Mouse (Mus musculus) monocyte, adult 5-6 weeks (primary cell): ENCODE results near the gene Kxd1. TPM values are rescaled to one million over a fixed set of nuclear protein-coding genes. Genes with fewer than 3 reads are reported as not detected.

Experiments used
- ATAC-seq: fragments of 153-309, 156-312 bp; replicated peaks from 2 replicates; pipeline ENCODE4 v1.8.0; 2017; ENCODE audit warnings: mild to moderate bottlenecking; ENCODE audit not compliant: low TSS enrichment, insufficient number of reproducible peaks, severe bottlenecking, poor library complexity, low FRiP score
- total RNA-seq: library from RNA; stranded (forward); fragments of 200-1000, 200-491, 200-594 nt; gene quantifications from 3 replicates; pipeline ENCODE4 v1.2.3, GENCODE M21; 2017

Gene Kxd1
- total RNA-seq, 1 experiment from 2014 or later = 67.0 TPM

DNA sequence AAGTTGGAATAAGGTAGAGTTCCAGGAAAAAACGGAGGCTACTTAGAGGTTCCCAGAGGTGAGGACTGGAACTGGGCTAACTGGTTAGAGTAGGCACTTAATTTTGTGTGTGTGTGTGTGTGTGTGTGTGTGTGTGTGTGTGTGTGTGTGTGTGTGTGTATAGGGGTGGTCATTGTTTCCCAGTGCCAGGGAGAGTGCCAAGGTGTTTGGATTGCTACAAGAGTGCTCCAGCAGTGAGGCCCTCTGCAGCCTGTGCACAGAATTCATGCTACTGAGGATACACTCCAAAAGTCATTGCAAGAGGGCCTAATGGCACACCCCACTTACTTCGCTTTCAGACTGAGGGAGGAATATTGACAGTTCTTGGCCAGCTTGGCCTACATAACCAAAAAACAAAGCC lies 44.8 kb downstream of the Kxd1 start:
- ATAC-seq = no peak

DNA sequence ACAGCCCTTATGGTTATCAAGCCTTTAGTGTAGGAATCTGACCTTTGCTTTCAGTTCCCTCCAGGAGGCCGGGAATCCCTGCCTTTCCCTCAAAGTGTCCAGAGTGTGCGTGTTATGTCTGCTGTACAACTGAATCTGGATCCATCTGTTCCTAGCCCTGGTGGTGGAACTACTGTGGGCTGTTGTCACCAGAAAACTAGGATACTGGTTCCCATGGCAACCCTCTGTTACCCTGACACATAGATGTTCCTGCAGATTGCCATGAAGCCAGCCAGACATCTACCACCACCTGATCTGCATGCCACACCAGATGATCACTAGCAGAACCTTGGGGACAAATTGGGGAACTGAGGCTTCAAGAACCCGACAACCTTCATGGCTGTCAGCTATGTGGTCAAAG lies 45.8 kb downstream of the Kxd1 start:
- ATAC-seq = no peak

DNA sequence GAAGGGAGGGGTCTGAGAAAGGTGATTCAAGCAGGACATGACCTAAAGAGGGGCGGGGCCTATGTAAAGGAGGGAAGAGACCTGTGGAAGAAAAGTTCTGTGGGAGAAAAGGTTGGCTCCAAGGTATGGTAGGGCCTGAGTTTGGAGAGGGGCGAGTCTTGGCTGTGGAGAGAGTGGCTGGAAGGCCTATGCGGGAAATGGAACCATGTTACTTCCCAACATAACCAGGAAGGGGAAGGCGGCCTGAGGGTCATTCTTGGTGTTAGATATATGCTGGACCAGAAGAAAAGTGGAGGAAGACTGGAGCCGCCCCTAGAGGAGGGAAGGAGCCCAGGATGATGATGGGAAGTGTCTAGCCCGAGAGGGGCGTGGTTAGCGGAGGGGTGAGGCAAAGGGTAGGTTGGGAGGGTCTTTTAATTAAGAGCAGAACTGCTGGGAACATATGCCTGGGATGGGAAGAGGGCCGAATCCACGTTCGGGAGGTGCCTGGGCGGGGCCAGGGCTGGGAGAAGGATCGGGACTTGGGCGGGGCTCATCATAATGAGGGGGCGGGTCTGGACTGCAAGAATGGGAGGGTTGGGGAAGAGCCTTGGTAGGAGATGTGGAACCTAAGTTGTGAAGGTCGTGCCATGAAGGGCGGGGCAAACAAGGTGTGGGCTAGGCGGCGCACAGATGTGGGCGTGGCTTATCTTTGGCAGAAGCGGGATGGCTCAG lies 50.3 kb downstream of the Kxd1 start:
- ATAC-seq = no peak

DNA sequence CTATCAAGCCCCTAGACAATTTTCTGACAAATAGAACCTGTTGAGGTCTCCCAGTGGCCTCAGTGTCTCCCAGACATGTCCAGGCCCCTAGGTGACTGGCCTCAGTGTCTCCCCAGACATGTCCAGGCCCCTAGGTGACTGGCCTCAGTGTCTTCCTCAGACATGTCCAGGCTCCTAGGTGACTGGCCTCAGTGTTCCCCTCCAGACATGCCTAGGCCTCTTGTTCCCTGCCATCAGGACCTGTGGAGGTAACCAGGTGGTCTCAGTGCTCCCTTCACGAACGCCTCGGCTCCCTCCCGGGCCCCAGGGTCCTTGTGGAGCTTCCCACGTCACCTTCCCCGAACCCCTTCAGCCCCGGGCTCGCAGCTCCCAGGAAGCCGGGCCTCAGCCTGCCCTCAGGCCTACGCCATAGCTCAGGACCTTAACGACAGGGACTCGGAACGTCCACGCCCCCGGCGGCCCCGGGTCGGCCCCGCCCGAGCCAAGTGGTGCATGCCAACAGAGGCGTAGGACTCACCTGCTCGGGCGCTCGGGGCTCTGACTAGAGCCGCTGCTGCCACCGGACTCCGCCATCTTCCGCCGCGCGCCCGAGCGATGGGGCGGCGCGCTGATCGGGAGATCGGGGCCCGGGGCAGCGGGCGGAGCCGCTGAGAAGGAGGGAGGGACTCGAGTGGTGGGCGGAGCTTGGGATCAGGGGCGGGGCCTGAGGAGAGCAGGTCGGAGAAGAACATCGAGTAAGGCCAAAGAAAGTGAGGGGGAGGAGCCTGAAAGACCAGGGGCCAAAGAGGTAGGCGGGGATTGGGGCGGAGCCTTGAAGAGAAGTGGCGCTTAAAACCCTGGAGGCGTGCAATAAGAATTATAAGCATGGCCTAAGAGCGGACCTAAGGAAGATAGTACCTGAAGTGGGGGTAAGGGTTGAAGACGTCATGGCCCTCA lies 51.2 kb downstream of the Kxd1 start, which contains the start of gene Klhl26:
Gene Klhl26 (minus strand): TSS at position 636 of the 936 bp plus-strand sequence.
- peak; percentile 97 for ATAC-seq

DNA sequence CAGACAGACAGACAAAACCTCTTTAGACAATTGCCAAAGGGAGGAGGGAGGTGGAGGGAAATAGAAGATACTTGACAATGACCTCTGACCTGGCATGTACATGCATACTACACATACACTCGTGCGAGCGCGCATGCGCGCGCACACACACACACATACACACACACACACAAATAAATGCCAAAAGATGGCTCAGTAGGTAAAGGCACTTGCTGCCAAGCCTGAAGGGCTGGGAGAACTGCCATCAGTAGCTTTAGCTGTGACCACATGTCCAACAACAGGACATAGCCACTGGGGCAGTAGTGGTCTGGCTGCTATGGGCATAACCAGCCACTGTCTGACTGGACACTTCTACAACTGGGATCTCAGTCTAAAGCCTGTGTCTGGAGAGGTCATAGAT lies 55.9 kb downstream of the Kxd1 start:
- no peak for ATAC-seq

DNA sequence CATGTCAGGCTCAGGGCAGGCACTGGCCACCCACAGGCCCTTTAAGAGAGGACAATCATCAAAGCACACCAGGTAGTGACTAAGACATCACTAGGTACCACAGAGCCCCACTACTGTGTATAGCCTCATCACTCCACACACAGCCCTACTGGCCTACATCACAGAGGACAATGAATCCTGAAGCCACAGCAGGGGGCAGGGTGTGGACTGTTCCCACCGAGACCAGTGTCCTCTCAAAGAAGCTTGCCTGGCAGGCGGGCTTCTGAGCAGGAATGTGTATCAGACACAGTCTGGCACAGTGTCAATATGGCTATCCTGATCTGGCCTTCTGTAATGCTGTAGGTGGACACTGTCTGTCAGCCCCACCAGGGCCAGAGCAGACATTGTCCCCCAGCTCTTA lies 57.8 kb downstream of the Kxd1 start:
- no peak for ATAC-seq

DNA sequence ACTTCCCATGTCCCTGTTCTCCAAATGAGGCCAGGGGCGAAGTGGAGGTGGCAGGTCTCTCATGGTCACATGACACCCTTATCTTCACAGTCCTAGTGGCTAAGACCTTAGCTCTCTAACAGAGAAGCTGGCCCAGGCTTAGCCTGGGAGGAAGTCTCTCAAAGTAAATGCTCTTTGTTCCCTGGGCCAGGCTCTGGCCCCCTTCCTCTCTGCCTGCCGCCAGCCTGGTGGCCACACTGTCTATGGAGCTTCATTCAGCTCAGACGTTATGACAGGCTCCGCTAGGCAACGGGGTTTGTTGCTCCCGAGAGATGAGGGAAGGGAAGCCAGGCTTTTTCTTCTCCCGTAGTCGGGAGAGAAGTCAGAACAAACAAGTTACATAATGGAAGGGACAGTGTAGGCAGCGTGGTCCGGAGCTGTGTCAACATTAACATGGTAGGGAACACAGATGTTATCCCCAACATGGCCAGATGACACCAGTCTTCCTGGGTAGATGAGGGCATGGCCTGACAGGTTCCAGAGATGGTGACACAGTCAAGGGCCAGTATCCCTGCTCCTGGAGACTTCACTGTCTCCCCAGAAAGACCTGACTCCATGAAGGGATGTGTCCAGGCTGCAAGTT lies 58.4 kb downstream of the Kxd1 start:
- ATAC-seq = no peak

DNA sequence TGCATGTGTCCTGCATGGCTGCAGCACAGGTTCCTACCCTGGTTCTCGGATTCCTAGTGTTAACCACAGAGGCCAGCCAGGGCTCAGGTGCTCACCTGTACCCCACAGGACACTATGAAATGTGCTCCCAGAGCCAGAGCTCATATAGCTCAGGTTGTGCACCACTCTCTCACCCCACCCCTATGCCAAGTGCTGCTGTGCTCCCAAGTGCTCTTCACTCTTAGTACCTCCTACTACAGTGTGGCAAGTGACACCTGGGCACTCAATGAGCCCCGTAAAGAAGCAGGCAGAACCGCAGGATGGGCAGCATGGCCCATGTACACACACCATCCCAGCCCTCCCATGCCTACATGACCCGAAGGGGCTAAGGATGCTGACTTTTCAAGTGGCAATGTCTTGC lies 59.0 kb downstream of the Kxd1 start:
- no peak for ATAC-seq

DNA sequence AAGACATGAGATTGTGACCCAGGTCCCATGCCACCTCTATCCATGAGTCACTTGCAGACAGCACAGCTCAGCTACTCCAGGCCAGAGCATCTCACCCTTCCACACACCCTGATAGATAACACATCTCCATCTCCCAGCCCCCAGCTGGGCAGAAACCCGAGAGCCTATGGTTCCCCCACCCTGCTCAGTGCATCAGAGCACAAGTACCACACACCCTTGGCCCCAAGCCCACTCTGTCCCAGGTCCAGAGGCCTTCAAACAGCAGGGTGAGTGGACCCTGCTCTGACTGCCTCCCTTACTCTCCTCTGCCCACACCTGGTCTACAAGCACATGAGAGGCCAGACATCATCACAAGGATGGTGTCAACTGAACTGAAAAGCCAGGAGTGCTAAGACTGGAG lies 59.8 kb downstream of the Kxd1 start:
- ATAC-seq = no peak

DNA sequence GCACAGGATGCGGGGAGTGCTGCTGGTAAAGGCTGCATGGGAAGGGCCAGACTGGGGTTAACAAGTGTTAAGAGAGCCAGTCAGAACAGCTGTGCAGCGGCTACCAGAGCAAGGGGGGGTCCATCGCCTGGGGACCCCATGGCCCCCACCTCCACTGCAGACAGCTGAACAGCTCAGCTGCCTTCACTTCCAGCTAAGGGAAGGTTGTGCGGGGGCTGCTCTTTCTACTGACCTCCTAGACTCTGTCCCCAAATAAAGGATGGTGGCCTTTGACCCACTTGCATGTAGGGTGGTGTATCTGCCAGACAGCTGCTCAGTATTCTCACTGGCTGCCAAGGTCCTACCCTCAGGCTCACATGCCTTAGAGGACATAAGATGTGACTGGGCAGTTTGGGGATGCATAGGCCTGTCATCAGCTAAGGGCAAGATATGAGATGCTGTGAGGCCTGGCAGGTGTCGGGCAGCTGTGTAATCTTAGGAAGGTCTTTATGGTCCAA lies 60.5 kb downstream of the Kxd1 start:
- ATAC-seq = no peak

DNA sequence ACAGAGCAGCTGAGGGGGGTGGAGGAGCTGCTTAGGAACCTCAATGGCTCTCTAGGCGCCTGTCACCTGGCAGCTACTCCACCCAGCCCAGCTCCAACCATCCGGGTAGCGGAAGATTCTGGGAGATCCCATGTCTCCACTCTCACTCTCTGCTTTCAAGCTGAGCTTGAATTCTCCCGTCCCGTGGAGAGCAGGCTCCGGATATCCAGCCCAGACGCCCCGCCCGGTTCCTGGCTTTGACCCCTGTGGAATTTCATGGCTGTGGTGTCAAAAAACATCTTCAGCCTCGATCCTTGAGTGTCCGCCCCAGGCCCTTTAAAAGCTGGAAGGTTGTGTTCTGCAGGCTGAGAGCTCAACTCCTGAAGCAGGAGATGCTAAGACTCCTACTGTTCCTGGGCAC lies 61.0 kb downstream of the Kxd1 start:
- ATAC-seq = no peak

DNA sequence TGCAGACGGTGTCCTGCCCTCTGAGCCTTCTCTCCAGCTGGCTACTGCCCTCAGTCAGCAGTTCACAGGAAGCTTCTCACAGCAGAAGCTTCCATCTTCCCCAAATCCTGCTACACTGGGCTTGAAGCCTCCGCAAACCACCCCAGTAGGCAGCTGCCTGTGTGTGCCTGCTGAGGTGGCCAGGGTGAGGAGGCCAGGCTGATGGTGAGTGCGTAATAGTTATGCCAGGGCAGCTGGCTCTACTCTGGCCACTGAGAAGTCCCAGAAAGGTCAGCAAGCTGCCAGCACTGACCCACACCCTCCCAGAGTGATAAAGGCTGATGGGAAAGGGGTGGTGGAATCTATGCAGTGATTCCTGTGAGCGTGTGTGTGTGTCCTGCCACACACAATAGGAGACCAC lies 61.5 kb downstream of the Kxd1 start:
- no peak for ATAC-seq

DNA sequence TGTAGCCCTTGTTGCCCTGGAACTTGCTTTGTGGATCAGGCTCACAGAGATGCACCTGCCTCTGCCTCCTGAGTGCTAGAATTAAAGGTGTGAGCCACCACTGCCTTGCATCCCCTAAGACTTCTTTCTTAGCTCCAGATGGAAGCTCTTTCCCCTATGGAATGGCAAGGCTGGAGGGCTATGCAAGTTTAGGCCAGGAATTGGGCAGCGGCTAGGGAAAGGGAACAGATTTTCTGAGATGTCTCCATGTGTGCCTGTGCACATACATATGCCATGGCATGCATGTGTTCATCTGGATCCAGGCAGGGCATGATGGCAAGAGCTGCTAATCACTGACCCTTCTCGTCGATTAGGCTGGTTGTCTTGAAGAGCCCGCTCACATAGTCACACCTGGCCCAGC lies 62.1 kb downstream of the Kxd1 start:
- no peak for ATAC-seq

DNA sequence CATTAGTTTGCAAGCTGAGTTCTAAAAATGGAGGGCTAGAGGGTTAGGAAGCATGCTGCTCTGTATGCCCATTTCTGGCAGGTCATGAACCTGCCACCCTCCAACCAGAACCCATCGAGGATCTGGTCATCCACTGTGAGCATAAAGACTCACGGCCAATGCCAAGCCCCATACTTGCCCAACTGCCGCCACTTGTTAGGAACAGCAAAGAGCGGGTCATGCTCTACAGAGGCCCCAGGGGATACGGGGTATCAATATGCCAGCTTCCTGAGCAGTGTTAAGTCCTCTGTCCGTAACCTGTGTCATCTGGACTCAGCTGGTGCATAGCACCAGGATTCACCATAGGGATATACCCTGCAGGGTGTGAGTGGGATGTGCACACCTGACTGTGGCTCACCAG lies 63.6 kb downstream of the Kxd1 start:
- ATAC-seq = no peak

DNA sequence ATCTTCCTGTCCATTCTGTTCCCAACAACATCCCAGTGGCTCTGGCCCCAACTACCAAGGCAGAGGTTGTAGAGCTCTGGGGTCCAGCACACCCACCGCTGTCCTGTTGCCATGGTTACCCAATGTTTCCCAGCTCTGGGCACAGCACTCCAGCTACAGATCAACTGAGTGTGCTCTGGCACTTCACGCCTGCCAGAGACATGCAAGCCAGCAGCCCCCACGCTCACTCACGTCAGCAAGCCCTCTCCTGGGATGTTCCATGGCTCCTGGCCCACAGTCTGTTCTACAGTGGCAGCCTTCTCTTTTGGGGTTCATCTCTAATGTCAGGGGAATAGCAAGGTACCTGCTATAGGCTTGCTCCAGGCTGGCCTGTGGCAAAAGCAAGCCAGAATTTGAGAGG lies 64.5 kb downstream of the Kxd1 start:
- no peak for ATAC-seq

DNA sequence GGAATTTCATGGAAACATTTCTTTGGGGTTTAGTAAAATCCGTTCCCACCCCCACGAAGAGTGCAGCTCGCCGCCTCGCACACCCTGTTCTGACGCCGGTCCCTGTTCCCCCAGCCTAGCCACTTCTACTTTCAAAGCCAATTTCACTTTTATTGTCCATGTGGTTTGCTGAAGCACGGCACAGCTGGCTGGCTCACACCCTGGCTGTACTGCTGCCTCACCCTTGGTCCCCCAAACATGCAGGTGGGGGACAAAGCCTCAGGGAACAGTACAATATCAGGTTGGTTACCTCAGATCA lies 65.3 kb downstream of the Kxd1 start:
- no peak for ATAC-seq

DNA sequence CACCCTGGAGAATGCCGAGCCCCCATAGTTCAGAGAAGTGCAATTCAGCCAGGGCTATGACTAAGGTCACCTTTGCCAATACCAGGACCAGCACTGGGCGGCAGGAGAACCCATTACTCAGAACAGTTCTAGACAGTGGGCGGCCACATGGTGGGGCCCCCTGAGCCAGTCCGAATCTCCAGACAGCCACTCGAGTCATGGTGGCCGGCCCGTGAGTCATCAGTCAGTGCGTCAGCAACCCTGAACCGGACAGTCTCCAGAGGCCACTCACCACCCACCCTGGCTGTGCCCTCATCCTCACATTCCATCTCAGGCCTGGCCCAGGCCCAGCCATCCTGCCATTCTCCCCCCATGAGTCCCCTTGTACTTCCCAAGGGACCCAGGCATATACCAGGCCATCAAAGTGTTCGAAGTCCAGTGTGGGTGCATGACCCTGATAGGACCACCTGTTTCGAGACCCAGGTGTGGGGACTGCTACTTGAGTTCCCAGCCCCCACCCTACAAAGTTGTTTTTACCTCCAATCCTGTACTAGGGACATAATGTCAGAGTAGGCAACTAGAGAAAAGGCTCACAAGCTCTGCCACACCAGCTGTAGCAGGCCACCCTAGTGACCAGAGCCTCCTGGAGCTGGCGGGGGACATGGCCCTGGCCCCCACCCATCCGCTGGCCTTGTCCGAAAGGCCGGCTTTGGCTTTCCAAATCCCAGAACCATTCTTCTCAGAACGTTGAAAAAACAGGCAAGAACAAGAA lies 65.8 kb downstream of the Kxd1 start:
- ATAC-seq = no peak

DNA sequence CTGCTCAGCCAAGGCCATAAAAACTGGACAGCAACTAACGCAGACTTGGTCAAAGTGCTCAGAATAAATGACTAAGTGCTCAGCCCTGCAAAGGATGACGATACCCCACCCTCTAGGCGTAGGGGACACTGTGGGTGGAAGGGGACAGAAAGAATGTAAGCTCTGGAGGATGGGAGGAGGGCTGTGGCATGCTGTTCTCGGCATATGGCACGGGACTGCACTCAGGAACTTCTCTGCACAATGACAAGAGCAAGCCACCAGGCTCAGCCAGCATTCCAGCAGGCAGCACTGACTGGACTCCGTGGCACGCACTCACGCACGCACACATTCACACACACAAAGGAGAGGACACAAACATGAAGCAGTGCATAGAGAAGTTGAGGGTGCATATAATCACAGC lies 67.2 kb downstream of the Kxd1 start:
- no peak for ATAC-seq

DNA sequence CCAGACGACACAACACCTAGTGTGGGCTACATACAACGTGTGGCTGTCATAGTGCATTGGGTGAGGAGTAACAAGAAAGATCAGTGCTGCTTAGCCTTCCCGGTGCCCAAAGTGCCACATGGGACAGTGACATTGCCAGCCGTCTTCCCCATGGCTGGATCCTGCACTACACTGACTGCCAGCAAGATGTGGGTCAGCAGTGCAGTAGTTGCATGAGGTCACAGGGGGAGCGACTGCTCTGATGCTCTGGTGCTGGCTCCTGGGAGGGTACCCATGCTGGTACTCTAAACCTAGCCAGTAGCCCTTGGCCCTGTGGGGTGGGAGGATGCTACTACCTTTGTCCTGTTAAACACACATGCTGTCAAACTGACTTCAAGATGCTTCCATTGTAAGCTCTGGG lies 67.6 kb downstream of the Kxd1 start:
- ATAC-seq = no peak
